Mouse (Mus musculus) liver, embryonic 15.5 days (tissue): Measurements from ENCODE around the gene Gm11444. TPM values are rescaled to one million over a fixed set of nuclear protein-coding genes. Genes with fewer than 3 reads are reported as not detected.

ENCODE experiments used
- ATAC-seq: fragments of 200-750 bp; cut with Nextera tagmentation; 2 replicates; pipeline ENCODE4 v1.8.0; 2017; ENCODE audit warnings: moderate number of reproducible peaks, mild to moderate bottlenecking, moderate library complexity; ENCODE audit not compliant: insufficient read depth
- H3K27ac ChIP-seq: fragments of 300-500 bp; sonication (generic); replicated peaks from 2 replicates; pipeline ENCODE4 v1.5.1; 2015; ENCODE audit warnings: mild to moderate bottlenecking, inconsistent platforms
- H3K27me3 ChIP-seq: fragments of 300-500 bp; sonication (generic); 2 replicates; pipeline ENCODE4 v1.6.1; 2015; ENCODE audit warnings: mild to moderate bottlenecking, inconsistent platforms
- H3K36me3 ChIP-seq: fragments of 300-500 bp; sonication (generic); replicated peaks from 2 replicates; pipeline ENCODE4 v1.6.1; 2015; ENCODE audit warnings: moderate library complexity, mild to moderate bottlenecking, inconsistent platforms
- H3K4me1 ChIP-seq: fragments of 300-500 bp; sonication (generic); replicated peaks from 2 replicates; pipeline ENCODE4 v1.6.1; 2015; ENCODE audit warnings: inconsistent platforms
- H3K4me2 ChIP-seq: fragments of 300-500 bp; sonication (generic); 2 replicates; pipeline ENCODE4 v1.6.1; 2015; ENCODE audit warnings: moderate library complexity, mild to moderate bottlenecking, inconsistent platforms
- H3K4me3 ChIP-seq: fragments of 300-500 bp; sonication (generic); replicated peaks from 2 replicates; pipeline ENCODE4 v1.5.1; 2015; ENCODE audit warnings: mild to moderate bottlenecking, inconsistent platforms
- H3K9ac ChIP-seq: fragments of 300-500 bp; sonication (generic); 2 replicates; pipeline ENCODE4 v1.6.1; 2015; ENCODE audit warnings: moderate library complexity, mild to moderate bottlenecking, inconsistent platforms
- H3K9me3 ChIP-seq: fragments of 300-500 bp; sonication (generic); replicated peaks from 2 replicates; pipeline ENCODE4 v1.6.1; 2016; ENCODE audit warnings: inconsistent platforms
- WGBS: fragments of 180-500 bp; shearing (Covaris S2); methylation state at CpG from one replicate; pipeline ENCODE4 v1.1.7; 2015; ENCODE audit warnings: mixed read lengths; ENCODE audit not compliant: insufficient replicate concordance; 5-methylcytosine and 5-hydroxymethylcytosine counted together
- polyA plus RNA-seq: library from polyadenylated mRNA; unstranded; fragments of >200 nt; fragmentation: Nextera tagmentation; extraction: Ambion mirVana; gene quantifications from 2 replicates; pipeline ENCODE4 v1.2.1, GENCODE M21; 2015

Gm11444 gene
- not detected in 2 replicates for polyA plus RNA-seq

GRCm38 (mm10) chr11:85850233-85850632 lies at the start of gene Gm11444:
TSS of gene Gm11444 (minus strand) at chr11:85850333.
- H3K4me3 ChIP-seq, result no peak within 1 kb of the TSS
- ATAC-seq, result no peak
- no peak within 1 kb of the TSS for H3K27ac ChIP-seq
- H3K4me2 ChIP-seq, result no peak within 1 kb of the TSS; the same call in 1 of the 2 replicates
- peaks cover 52% of the 10 kb centered on the region for H3K27me3 ChIP-seq
- 68% methylated on average over 6 of the region's 6 CpGs for WGBS
- no peaks in the 10 kb centered on the region for H3K4me1 ChIP-seq
- H3K9ac ChIP-seq, result no peak within 1 kb of the TSS
- no peaks in the 10 kb centered on the region for H3K36me3 ChIP-seq
- no peaks in the 10 kb centered on the region for H3K9me3 ChIP-seq

GRCm38 (mm10) chr11:85896335-85896985 lies 46.3 kb upstream of the Gm11444 start:
- H3K4me1 ChIP-seq, result no peaks in the 10 kb centered on the region
- H3K9ac ChIP-seq, result no peak overlapping the region
- H3K27me3 ChIP-seq, result peaks cover 95% of the 10 kb centered on the region
- H3K27ac ChIP-seq, result no peak overlapping the region
- H3K36me3 ChIP-seq, result no peaks in the 10 kb centered on the region
- H3K9me3 ChIP-seq, result no peaks in the 10 kb centered on the region
- WGBS, result 44% methylated on average over 10 of the region's 13 CpGs
- H3K4me3 ChIP-seq, result no peak overlapping the region
- ATAC-seq, result no peak
- no peak overlapping the region for H3K4me2 ChIP-seq

GRCm38 (mm10) chr11:85894731-85895545 lies 44.8 kb upstream of the Gm11444 start:
- no peaks in the 10 kb centered on the region for H3K9me3 ChIP-seq
- H3K27ac ChIP-seq, result no peak overlapping the region
- H3K9ac ChIP-seq, result no peak overlapping the region
- peaks cover 95% of the 10 kb centered on the region for H3K27me3 ChIP-seq
- H3K4me3 ChIP-seq, result peak overlapping the region; percentile 2; the same call in 1 of the 2 replicates
- 2% methylated on average over 43 of the region's 43 CpGs for WGBS
- peak overlapping the region; percentile 35; the same call in 1 of the 2 replicates for H3K4me2 ChIP-seq
- no peaks in the 10 kb centered on the region; the same call in 1 of the 2 replicates for H3K4me1 ChIP-seq
- ATAC-seq, result no peak
- H3K36me3 ChIP-seq, result no peaks in the 10 kb centered on the region

GRCm38 (mm10) chr11:85894136-85894530 lies 44.0 kb upstream of the Gm11444 start:
- Histone ChIP-seq H3K4me2 (no peak overlapping the region), H3K9me3 (no peaks in the 10 kb centered on the region), H3K27me3 (peaks cover 98% of the 10 kb centered on the region), H3K9ac (no peak overlapping the region), H3K36me3 (no peaks in the 10 kb centered on the region), H3K27ac (no peak overlapping the region), H3K4me3 (no peak overlapping the region), H3K4me1 (no peaks in the 10 kb centered on the region; the same call in 1 of the 2 replicates)
- ATAC-seq, result no peak
- WGBS, result 5% methylated on average over 3 of the region's 3 CpGs

GRCm38 (mm10) chr11:85893400-85894135 lies 43.4 kb upstream of the Gm11444 start:
- Histone ChIP-seq H3K9ac (no peak overlapping the region), H3K4me2 (no peak overlapping the region), H3K27me3 (peaks cover 100% of the 10 kb centered on the region), H3K9me3 (no peaks in the 10 kb centered on the region), H3K36me3 (no peaks in the 10 kb centered on the region), H3K4me1 (peaks cover under 1% of the 10 kb centered on the region), H3K4me3 (no peak overlapping the region), H3K27ac (no peak overlapping the region)
- no peak for ATAC-seq
- 1% methylated on average over 13 of the region's 13 CpGs for WGBS

DNA sequence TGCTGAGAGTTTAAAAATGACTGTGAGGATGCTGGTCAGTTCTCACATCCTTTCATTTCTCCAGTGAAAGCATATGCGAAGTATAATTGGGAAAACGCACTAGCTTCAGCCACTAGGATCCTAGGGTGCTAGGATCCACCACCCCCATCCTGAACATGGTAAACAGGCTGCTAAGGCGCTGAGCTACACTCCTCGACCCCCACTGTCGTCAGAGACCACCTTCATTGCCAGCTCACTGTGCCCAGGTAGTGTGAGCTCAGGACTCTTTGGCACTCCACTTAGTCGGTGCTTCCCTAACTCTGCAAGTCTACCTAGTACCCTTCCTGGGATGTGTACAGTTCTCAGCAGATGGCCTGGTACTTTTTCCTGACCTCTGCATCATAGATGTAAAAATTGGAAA lies 42.6 kb upstream of the Gm11444 start:
- H3K4me3 ChIP-seq, result no peak overlapping the region
- peaks cover 100% of the 10 kb centered on the region for H3K27me3 ChIP-seq
- no peak for ATAC-seq
- no peak overlapping the region for H3K9ac ChIP-seq
- 2% methylated on average over 6 of the region's 6 CpGs for WGBS
- no peak overlapping the region for H3K27ac ChIP-seq
- H3K4me2 ChIP-seq, result no peak overlapping the region
- no peaks in the 10 kb centered on the region for H3K36me3 ChIP-seq
- no peaks in the 10 kb centered on the region for H3K9me3 ChIP-seq
- H3K4me1 ChIP-seq, result peaks cover 6% of the 10 kb centered on the region

- 3% methylated on average over 2 of the region's 2 CpGs for WGBS
- no peak overlapping the region for H3K4me3 ChIP-seq
- H3K27ac ChIP-seq, result no peak overlapping the region
- H3K36me3 ChIP-seq, result no peaks in the 10 kb centered on the region
- no peak for ATAC-seq
- H3K27me3 ChIP-seq, result peaks cover 100% of the 10 kb centered on the region
- no peaks in the 10 kb centered on the region for H3K9me3 ChIP-seq
- no peak overlapping the region for H3K4me2 ChIP-seq
- no peak overlapping the region for H3K9ac ChIP-seq
- H3K4me1 ChIP-seq, result peaks cover 6% of the 10 kb centered on the region
Observed at GRCm38 (mm10) chr11:85891692-85892040, 41.5 kb upstream of the Gm11444 start.

- no peak overlapping the region for H3K27ac ChIP-seq
- H3K4me2 ChIP-seq, result no peak overlapping the region
- peaks cover 6% of the 10 kb centered on the region for H3K4me1 ChIP-seq
- H3K36me3 ChIP-seq, result no peaks in the 10 kb centered on the region
- WGBS, result 8% methylated on average over 13 of the region's 13 CpGs
- H3K27me3 ChIP-seq, result peaks cover 100% of the 10 kb centered on the region
- no peak for ATAC-seq
- H3K9ac ChIP-seq, result no peak overlapping the region
- no peaks in the 10 kb centered on the region for H3K9me3 ChIP-seq
- H3K4me3 ChIP-seq, result no peak overlapping the region
Observed at GRCm38 (mm10) chr11:85891010-85891691, 41.0 kb upstream of the Gm11444 start.

- ATAC-seq, result no peak
- no peaks in the 10 kb centered on the region for H3K36me3 ChIP-seq
- 5% methylated on average over 13 of the region's 13 CpGs for WGBS
- peaks cover 100% of the 10 kb centered on the region for H3K27me3 ChIP-seq
- no peak overlapping the region for H3K9ac ChIP-seq
- H3K4me3 ChIP-seq, result no peak overlapping the region
- no peak overlapping the region for H3K4me2 ChIP-seq
- no peak overlapping the region for H3K27ac ChIP-seq
- H3K9me3 ChIP-seq, result no peaks in the 10 kb centered on the region
- H3K4me1 ChIP-seq, result peaks cover 6% of the 10 kb centered on the region
Observed at GRCm38 (mm10) chr11:85890563-85890845, 40.4 kb upstream of the Gm11444 start.

- no peaks in the 10 kb centered on the region for H3K36me3 ChIP-seq
- H3K4me1 ChIP-seq, result peaks cover 6% of the 10 kb centered on the region
- no peak overlapping the region for H3K27ac ChIP-seq
- no peak for ATAC-seq
- H3K4me3 ChIP-seq, result no peak overlapping the region
- H3K9me3 ChIP-seq, result no peaks in the 10 kb centered on the region
- 5% methylated on average over 47 of the region's 47 CpGs for WGBS
- H3K4me2 ChIP-seq, result no peak overlapping the region
- H3K9ac ChIP-seq, result no peak overlapping the region
- peaks cover 100% of the 10 kb centered on the region for H3K27me3 ChIP-seq
Observed at GRCm38 (mm10) chr11:85889730-85890562, 39.8 kb upstream of the Gm11444 start.
